Mouse (Mus musculus) retina, postnatal 1 day (tissue): ENCODE measurements around the gene Tmprss12.
"Not testable (repeated sequence)": the region's sequence is repeated elsewhere in the genome, so short reads cannot be mapped to it uniquely, and the experiment has no call there.

Experiments used
- DNase-seq: peaks from one replicate; pipeline ENCODE4 v3.0.0-alpha.2; 2012

Tmprss12 gene

DNA sequence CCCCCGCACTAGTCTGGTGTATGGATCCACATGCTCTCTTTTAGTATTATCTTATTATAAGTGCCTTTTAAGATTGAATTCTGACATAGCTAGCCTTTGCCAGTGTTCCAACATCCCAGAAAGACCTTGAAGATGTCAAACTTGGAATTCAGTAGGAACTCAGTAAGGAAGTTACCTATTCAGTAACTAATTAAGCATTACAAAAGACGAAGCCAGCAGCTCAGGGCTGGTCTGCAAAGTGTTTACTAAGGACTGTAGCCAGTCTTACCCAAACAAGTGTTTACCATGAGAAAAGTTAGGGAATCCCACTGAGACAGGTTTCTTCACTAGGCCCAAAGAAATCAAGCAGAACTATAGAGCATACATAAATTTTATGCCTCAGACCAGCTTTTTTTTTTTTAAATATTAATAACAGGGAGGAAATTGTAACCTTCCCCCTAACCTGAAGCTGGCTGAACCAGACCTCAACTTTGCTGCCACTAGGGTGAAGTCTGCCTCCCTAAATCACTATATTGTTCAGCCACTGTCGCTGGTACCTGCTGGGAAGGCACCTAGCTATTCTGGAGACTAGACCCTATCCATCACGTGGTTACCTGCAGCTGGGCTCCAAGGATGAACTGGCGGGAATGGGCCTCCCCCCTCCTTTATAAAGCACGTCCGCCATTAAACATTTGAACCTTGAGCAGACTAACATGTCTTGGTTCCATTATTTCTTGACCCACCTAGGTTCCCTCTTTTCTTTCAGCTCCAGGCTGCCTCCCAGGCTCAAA lies 5.7 kb upstream of the Tmprss12 start:
- DNase-seq, result no peak

DNA sequence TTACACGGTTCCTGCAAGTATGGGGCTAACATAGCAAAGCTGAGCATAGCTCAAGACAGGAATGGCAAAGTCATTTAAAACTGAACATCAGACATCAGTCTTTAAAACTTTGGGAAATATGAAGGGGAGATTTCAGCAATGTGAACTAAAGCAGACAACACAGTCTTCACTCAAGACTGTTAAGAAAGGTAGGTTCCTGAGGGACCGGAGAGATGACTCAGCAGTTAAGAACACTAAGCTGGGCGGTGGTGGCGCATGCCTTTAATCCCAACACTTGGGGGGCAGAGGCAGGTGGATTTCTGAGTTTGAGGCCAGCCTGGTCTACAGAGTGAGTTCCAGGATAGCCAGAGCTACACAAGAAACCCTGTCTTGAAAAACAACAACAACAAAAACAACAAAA lies 4.2 kb upstream of the Tmprss12 start:
- DNase-seq, result no peak

GRCm38 (mm10) chr15:100277586-100277985 lies 3.1 kb upstream of the Tmprss12 start:
- DNase-seq, result no peak

DNA sequence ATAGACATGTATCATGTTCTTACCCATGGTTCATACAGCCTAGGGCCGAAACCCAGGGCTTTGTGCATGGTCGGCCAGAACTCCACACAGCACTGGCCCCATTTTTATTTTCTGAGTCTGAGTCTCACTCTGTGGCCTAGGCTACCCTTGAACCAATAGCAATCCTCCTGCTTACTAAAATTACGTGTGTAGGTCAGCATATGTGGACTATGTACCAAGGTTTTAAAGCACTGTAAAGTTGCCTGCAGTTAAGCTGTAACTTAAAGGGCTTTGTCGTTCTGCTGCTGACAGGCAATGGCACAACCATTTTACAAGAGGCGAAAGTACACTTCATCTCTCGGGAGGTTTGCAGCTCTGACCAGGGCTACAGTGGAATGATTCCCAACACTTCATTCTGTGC lies 8.3 kb downstream of the Tmprss12 start:
- DNase-seq, result no peak

DNA sequence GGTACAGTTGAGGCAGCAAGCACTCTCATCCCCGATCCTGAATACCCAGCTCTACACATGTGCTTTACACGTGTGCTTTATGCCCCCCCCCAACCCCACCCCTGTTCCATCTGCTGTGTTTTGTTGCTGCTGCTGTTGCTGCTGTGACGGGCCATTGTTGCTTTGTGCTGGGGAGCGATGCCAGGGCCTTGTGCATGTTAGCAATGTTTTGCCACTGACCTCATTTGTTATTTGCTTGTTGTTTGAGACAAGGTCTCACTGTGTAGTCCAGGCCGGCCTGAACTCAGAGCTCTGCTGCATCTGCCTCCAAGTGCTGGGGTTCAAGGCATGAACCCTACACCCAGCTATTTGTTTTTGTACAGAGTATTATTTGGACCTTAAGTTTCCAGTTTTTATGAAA lies 10.2 kb downstream of the Tmprss12 start:
- peak; percentile 30 for DNase-seq

GRCm38 (mm10) chr15:100292326-100292725 lies 11.7 kb downstream of the Tmprss12 start:
- no peak for DNase-seq

DNA sequence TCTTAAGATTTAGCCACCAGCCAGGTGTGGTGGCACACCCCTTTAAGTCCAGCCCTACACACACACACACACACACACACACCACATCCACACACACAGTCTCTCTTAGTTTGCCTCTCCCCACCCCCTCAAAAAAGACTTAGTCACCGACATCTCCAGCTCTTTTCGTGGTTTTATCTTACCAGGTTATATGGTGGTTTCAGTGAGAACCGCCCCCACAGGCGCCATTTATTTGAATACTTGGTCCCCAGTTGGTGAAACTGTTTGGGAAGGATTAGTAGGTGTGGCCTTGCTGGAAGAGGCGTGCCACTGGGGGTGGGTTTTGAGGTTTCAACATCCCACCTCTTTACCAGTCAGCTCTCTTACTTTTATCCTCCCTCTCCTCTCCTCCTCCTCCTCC lies 17.2 kb downstream of the Tmprss12 start:
- DNase-seq, result no peak

- DNase-seq, result no peak
Measured at GRCm38 (mm10) chr15:100300499-100300898, 19.9 kb downstream of the Tmprss12 start.

DNA sequence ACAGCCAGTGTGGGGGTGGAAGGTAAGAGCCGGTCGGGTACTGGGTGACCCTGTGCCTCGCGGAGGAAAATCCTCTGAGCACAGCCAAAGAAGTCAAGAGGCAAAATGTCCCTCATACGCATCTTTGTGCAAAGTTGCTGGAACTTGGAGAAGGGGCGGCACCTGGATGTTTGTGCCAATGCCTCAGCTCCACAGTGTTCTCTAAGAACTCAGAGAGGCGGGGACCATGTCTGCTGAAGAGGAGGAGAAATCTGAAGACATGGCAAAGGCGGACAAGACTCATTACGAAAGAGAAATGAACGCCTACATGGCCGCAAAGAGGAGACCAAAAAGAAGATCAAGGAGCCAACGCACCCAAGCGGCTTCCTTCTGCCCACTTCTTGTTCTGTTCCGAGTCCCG lies 20.9 kb downstream of the Tmprss12 start:
- no peak for DNase-seq

DNA sequence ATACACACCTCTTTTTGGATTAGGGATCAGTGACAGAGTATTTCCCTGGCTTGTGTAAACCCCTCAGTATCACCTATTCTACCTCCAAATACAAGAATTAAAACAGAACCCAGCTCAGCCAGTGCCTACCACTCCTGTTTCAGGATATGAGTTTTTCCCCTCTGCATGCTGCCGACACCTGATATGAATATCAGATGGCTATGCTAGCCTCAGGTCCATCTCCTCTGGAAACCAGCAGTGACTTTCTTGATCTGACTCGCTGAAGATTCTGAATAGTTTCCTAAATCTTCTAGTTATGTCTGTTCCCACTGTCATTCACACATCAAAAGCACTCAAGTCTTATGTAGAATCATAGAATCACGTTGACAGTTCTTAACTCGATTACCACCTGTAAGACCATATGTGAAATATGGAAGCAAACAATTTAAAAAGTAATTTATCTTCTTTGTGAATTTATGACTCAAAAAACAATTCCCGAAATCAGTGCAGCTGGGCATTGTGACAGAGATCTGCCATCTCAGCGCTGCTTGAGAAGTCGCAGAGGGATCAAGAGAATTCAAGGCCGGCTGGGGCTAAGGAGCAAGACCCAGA lies 22.9 kb downstream of the Tmprss12 start:
- no peak for DNase-seq

GRCm38 (mm10) chr15:100304019-100304991 lies 23.7 kb downstream of the Tmprss12 start, which contains the start of gene Mettl7a1:
TSS of gene Mettl7a1 (plus strand) at chr15:100304140.
- peak; percentile 88 for DNase-seq

DNA sequence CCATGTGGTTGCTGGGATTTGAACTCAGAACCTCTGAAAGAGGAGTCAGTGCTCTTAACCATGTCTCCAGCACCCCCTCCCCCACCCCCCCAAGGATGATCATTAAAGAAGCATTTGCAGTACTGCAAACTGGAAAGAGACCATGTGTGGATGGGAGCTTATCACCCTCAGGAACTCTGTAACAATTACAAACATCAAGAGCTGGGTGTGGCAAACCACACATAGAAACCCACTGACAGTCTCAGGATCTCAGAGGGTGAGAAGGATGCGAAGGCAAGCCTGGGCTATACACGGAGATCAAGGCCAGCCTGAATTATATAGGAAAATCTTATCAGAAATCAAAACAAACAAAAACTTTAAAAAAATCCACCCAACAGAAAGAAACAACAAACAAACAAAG lies 25.6 kb downstream of the Tmprss12 start:
- DNase-seq, result no peak

DNA sequence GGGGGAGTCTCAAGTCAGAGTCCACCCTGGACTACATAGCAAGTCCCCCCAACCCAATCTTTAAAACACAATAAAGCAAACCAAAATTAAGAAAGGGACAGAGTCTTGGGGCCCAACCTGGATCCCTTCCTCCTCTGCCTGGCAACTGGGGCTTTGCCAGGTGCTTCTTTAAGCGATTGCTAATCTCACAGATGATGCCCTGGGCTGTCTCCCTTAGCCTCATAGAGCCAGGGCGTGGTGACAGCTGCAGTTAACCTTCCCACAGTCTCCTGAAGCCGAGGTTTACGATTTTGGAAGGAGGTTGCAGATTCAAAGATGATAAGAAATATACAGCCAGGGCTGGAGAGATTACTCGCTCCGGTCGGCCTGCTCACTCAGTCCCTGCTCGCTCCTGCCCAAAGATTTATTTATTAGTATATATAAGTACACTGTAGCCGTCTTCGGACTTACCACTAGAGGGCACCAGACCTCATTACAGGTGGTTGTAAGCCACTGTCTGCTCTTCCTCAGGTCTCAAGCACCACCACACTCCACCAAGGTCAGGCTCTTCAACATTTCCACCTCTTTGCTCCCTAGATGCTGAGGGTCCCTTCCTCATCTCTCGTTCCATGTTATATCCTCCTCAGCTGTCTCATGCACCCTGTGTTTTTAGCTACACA lies 26.9 kb downstream of the Tmprss12 start:
- DNase-seq, result peak; percentile 62

GRCm38 (mm10) chr15:100312346-100312745 lies 31.7 kb downstream of the Tmprss12 start:
- no peak for DNase-seq

- DNase-seq, result no peak
Measured at GRCm38 (mm10) chr15:100314448-100315145, 34.0 kb downstream of the Tmprss12 start.

DNA sequence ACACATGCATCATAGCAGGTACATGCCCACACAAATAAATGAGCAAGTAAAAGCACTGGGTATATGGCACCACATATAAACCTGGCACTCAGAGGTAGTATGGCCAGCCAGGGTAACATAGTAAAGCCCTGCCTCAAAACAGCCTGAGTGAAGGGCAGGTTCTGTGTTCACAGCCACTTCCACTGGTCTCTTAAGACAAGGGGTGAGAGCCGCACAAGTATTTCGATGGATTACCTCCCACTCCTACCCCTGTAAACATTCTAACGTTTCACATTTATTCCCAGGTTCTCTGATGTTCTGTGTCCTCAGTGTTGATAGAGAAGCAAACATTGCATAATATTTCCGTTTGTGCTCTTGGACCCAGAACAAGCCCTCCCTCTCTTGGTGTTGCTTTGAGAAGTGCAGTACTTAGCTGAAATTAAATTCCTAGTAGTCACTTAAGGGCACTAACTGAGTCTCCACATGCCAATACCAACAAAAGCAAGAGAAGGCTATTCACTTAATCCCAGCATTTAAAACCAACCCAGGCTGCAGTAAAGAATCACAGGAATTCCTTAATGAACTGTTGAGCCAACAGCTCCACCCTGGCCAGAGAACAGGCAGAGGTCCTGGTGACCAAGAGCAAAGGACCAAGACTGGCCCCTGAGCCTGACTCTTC lies 37.5 kb downstream of the Tmprss12 start:
- not testable (repeated sequence) for DNase-seq

DNA sequence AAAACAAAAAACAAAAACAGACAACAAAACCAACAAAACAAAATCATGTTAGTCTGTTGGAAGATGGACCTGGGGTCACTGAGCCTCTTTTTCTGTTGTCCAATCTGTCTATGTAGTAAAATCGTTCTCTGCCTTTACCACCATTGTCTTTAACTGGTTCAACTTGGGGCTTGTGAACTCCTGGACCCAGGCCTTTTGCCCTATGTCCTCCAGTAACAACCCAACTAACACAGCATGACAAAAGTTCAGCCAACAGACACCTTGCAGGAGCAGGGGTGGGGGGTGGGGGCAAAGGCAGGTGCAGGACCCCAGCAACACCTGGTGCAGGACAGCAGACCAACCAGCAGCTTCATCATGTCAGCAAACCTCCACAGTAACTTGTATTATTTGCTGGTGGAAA lies 39.2 kb downstream of the Tmprss12 start:
- DNase-seq, result no peak

DNA sequence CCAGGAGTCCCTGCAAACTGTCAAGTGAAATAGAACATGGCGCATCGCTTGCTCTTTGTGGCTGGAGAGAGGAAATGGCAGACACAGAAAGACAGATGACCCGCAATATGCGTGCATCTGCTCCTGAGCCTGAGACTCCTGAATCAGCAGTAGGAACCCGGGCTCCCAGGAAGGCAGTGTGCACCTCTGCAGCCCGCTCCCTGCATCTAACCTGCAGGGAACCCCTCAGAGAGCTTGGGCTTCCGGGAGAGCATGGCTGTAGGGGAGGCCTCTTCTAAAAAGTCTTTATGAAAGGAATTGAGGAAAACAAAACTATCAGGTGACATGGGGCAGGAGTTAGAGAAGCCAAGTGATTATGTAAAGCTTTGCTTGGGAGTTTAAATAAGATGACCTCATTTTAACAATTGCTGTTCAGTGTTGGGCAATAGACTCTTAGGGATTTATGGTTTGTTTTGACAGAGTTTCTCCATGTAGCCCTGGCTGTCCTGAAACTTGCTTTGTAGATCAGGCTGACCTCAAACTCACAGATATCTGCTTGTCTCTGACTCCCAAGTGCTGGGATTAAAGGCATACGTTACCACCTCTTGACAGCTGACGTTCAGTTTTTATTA lies 39.8 kb downstream of the Tmprss12 start:
- DNase-seq, result no peak

DNA sequence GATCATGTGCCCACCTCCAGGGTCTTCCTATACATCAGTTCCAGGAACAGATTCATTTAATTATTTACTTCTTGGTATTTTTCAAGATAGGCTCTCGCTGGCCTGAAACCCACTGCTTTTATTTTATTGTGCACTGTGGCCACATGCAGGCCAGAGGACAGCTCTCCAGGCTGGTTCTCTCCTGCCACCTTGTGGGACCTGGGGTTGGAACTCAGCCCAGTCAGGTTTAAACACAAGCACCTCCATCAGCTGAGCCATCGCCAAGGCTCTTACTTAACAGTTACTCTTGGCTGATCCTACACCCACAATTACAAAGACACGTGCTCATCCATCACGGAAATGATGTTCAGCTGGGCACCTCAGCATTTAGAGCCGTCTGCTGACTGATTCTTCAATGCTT lies 40.5 kb downstream of the Tmprss12 start:
- peak; percentile 24 for DNase-seq

DNA sequence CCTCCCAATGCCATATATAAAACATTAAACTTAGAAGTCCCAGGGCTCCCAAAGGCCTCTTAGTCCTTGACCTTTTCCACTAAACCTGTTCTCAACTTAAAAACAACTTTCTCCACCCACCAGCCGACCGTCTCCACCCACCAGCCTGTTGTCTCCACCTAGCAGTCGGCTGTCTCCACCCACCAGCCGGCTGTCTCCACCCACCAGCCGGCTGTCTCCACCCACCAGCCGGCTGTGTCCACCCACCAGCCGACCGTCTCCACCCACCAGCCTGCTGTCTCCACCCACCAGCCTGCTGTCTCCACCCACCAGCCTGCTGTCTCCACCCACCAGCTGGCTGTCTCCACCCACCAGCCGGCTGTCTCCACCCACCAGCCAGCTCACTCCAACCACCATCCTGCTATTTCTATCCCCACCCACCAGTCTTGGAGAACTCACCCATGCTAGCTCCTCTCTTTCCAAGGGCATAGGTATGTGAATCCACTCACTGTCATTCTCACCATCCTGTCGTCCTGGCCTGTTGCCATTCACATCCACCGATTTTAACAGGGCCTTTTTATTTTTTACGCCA lies 43.5 kb downstream of the Tmprss12 start:
- no peak for DNase-seq

GRCm38 (mm10) chr15:100325235-100325634 lies 44.6 kb downstream of the Tmprss12 start:
- DNase-seq, result no peak
